10 mouse cellular contexts compared by ENCODE assay signal in genomic region chr17:72920971-72921370, GRCm38 (mm10). TPM values are rescaled to one million over a fixed set of nuclear protein-coding genes. Genes with fewer than 3 reads are reported as not detected.
DNase-seq lines count a peak whose midpoint lies in the region; ATAC-seq lines count a peak whose summit lies in the region.
"Had no signal": no experiment of that assay in that cellular context is flagged by ENCODE, and none has a peak within 500 bp of the region (broad histone marks: within the 10 kb centered on the region; RNA-seq: fewer than 3 reads in every experiment).

No protein-coding gene starts in this region.

- H3K27me3 ChIP-seq in heart, embryonic 10.5 days (ENCODE audit: insufficient read depth, poor library complexity, severe bottlenecking) = no peaks in the 10 kb centered on the region
- peaks cover 10% of the 10 kb centered on the region for H3K27me3 ChIP-seq in embryonic facial prominence, embryonic 10.5 days (replicated peaks; ENCODE audit: low read depth, poor library complexity, severe bottlenecking)
- H3K27me3 ChIP-seq in liver, embryonic 13.5 days = peaks cover 38% of the 10 kb centered on the region

- peak overlapping the region; percentile 89 for H3K4me3 ChIP-seq in heart, embryonic 10.5 days
- H3K4me3 ChIP-seq in embryonic facial prominence, embryonic 10.5 days = peak overlapping the region; percentile 30
- H3K4me3 ChIP-seq in liver, embryonic 13.5 days (replicated peaks) = 0 out of 2 replicates have a peak overlapping the region, but pooled peaks have one; percentile 14

- H3K9me3 ChIP-seq in heart, embryonic 10.5 days = no peaks in the 10 kb centered on the region
- H3K9me3 ChIP-seq in embryonic facial prominence, embryonic 10.5 days = no peaks in the 10 kb centered on the region
- no peaks in the 10 kb centered on the region for H3K9me3 ChIP-seq in liver, embryonic 13.5 days (replicated peaks)

- intact Hi-C loops in heart, postnatal 10 days (cut with DNase I) = no loop called here

- 0 out of 2 replicates have a peak overlapping the region, but pooled peaks have one; percentile 26 for H3K4me2 ChIP-seq in liver, embryonic 13.5 days

- H3K9ac ChIP-seq in liver, embryonic 13.5 days = no peak overlapping the region

- 40% methylated on average over 9 of the region's 9 CpGs for WGBS in heart, embryonic 10.5 days
- 60% methylated on average over 9 of the region's 9 CpGs for WGBS in embryonic facial prominence, embryonic 10.5 days
- WGBS in liver, embryonic 13.5 days (ENCODE audit: insufficient replicate concordance) = 49% methylated on average over 9 of the region's 9 CpGs

- DNase-seq in heart, embryonic 10.5 days (ENCODE audit: low spot score) = no peak
- DNase-seq in heart, adult 9 months (ENCODE audit: low spot score in 2 of 2) = no peak
- DNase-seq in embryonic facial prominence, embryonic 10.5 days (ENCODE audit: low spot score) = no peak
- peak; percentile 20 to 34 for DNase-seq in heart, postnatal 10 days
- no peak for DNase-seq in liver, embryonic 13.5 days
- DNase-seq in gastrocnemius, adult 8-10 months (ENCODE audit: low spot score in 2 of 2) = no peak
- DNase-seq in embryo, embryonic 10.5 days (ENCODE audit: low spot score) = no peak
- DNase-seq: adrenal gland, postnatal 25 days; B cell, adult 2 months had no signal

- ATAC-seq in liver, embryonic 13.5 days (ENCODE audit: low read depth) = no peak
- no peak for ATAC-seq in erythroblast, adult 5-6 weeks (replicated peaks; ENCODE audit: low FRiP score, poor library complexity, severe bottlenecking)

- H3K36me3 ChIP-seq in heart, embryonic 10.5 days = peaks cover 50% of the 10 kb centered on the region
- H3K36me3 ChIP-seq in embryonic facial prominence, embryonic 10.5 days (replicated peaks) = peaks cover 46% of the 10 kb centered on the region
- H3K36me3 ChIP-seq in liver, embryonic 13.5 days = no peaks in the 10 kb centered on the region

- H3K27ac ChIP-seq in heart, embryonic 10.5 days = peak overlapping the region; percentile 72
- no peak overlapping the region for H3K27ac ChIP-seq in embryonic facial prominence, embryonic 10.5 days (replicated peaks)
- H3K27ac ChIP-seq in liver, embryonic 13.5 days = no peak overlapping the region

- peaks cover 81% of the 10 kb centered on the region for H3K4me1 ChIP-seq in heart, embryonic 10.5 days
- H3K4me1 ChIP-seq in embryonic facial prominence, embryonic 10.5 days = peaks cover 58% of the 10 kb centered on the region
- peaks cover 23% of the 10 kb centered on the region for H3K4me1 ChIP-seq in liver, embryonic 13.5 days (replicated peaks)

RNA-seq across cellular contexts. Expression of gene Lbh, which starts 2.9 kb away (rescaled TPM):
- polyA plus RNA-seq in heart, embryonic 10.5 days (2016; fragmentation: Nextera tagmentation; extraction: Ambion mirVana) = 10.8 and 15.4 TPM in 2 replicates
- polyA plus RNA-seq in embryonic facial prominence, embryonic 10.5 days (2016; fragmentation: Nextera tagmentation; extraction: Ambion mirVana) = 2.1 and 2.2 TPM in 2 replicates
- 100 to 1,000 TPM; 456 to 731 TPM for total RNA-seq in heart, postnatal 10 days (2021)
- 0.92 and 0.93 TPM in 2 replicates for polyA plus RNA-seq in liver, embryonic 13.5 days (2015; fragmentation: Nextera tagmentation; extraction: Ambion mirVana)
- total RNA-seq in erythroblast, adult 5-6 weeks (2015; ENCODE audit: low replicate concordance) = 4.0 and 12.1 TPM in 2 replicates
- total RNA-seq in erythroblast, adult 5-6 weeks (2017; ENCODE audit: low replicate concordance) = 5.7 and 6.1 TPM in 2 replicates
- 1 to 10 TPM; 5.3 to 6.1 (median 5.8) TPM for total RNA-seq in gastrocnemius, adult 8-10 months (2022)

Comparison
In these comparisons a context has a peak if more than half of its experiments do, and no peak if none do; other contexts are left out.
1. DNase-seq: peak in heart, postnatal 10 days (2 of 2); none in heart, embryonic 10.5 days (single experiment), heart, adult 9 months (0 of 2), embryonic facial prominence, embryonic 10.5 days (single experiment), liver, embryonic 13.5 days (single experiment), gastrocnemius, adult 8-10 months (0 of 2) and embryo, embryonic 10.5 days (single experiment).
2. H3K4me3 ChIP-seq: peak in every context shown above with its lines; median percentile 89 in heart, embryonic 10.5 days; 30 in embryonic facial prominence, embryonic 10.5 days; 14 in liver, embryonic 13.5 days.
3. RNA of gene Lbh, which starts 2.9 kb away (total RNA-seq): 456 to 731 TPM in heart, postnatal 10 days; 4.0 to 12.1 TPM in erythroblast, adult 5-6 weeks and 5.3 to 6.1 TPM in gastrocnemius, adult 8-10 months; every median in the first group is over 10 times any median in the second.